Mouse (Mus musculus) testis, adult 2 months (tissue): ENCODE data around the gene Ptrhd1.

Experiments used
- CTCF ChIP-seq: fragments of 200-500 bp; IDR thresholded peaks from 2 replicates; pipeline ENCODE4 v1.5.1; 2012; ENCODE audit warnings: low read depth, mild to moderate bottlenecking, inconsistent platforms, low read length, moderate library complexity; ENCODE audit not compliant: control insufficient read depth, insufficient read depth, insufficient replicate concordance
- POLR2A ChIP-seq: fragments of 200-500 bp; IDR thresholded peaks from 2 replicates; pipeline ENCODE4 v1.6.1; 2012; ENCODE audit warnings: low read depth, mild to moderate bottlenecking, inconsistent platforms, low read length, moderate library complexity; ENCODE audit not compliant: control insufficient read depth

- TF ChIP-seq CTCF, result no peak
- no peak for TF ChIP-seq POLR2A
Measured at GRCm38 (mm10) chr12:4193025-4193740, 40.6 kb upstream of the Ptrhd1 start.
